Mouse (Mus musculus) intestine, embryonic 14.5 days (tissue): ENCODE measurements around the gene Grik3. TPM values are rescaled to one million over a fixed set of nuclear protein-coding genes. Genes with fewer than 3 reads are reported as not detected.

Source experiments
- ATAC-seq: fragments of 200-750 bp; cut with Nextera tagmentation; replicated peaks from 2 replicates; pipeline ENCODE4 v1.8.0; 2017; ENCODE audit warnings: low read depth, moderate number of reproducible peaks, moderate TSS enrichment, moderate library complexity; ENCODE audit not compliant: low FRiP score, low TSS enrichment
- DNase-seq: peaks from one replicate; pipeline ENCODE4 v3.0.0-alpha.2; 2018; ENCODE audit warnings: low spot score
- H3K27ac ChIP-seq: fragments of 300-500 bp; sonication (generic); 2 replicates; pipeline ENCODE4 v1.5.1; 2014; ENCODE audit warnings: low read depth, mild to moderate bottlenecking, control low read depth
- H3K27me3 ChIP-seq: fragments of 300-500 bp; sonication (generic); replicated peaks from 2 replicates; pipeline ENCODE4 v1.6.1; 2014; ENCODE audit warnings: low read length, control low read depth; ENCODE audit not compliant: control insufficient read depth, insufficient read depth
- H3K36me3 ChIP-seq: fragments of 300-500 bp; sonication (generic); 2 replicates; pipeline ENCODE4 v1.6.1; 2014; ENCODE audit warnings: low read length, control low read depth; ENCODE audit not compliant: control insufficient read depth, insufficient read depth
- H3K4me1 ChIP-seq: fragments of 300-500 bp; sonication (generic); replicated peaks from 2 replicates; pipeline ENCODE4 v1.6.1; 2014; ENCODE audit warnings: low read length, control low read depth, mixed read lengths; ENCODE audit not compliant: control insufficient read depth, insufficient read depth
- H3K4me2 ChIP-seq: fragments of 300-500 bp; sonication (generic); 2 replicates; pipeline ENCODE4 v1.6.1; 2014; ENCODE audit warnings: low read length
- H3K4me3 ChIP-seq: fragments of 300-500 bp; sonication (generic); 2 replicates; pipeline ENCODE4 v1.5.1; 2014; ENCODE audit warnings: low read depth, low read length, control low read depth, mixed read lengths
- H3K9ac ChIP-seq: fragments of 300-500 bp; sonication (generic); 2 replicates; pipeline ENCODE4 v1.6.1; 2014; ENCODE audit warnings: mild to moderate bottlenecking, low read length
- H3K9me3 ChIP-seq: fragments of 300-500 bp; sonication (generic); 2 replicates; pipeline ENCODE4 v1.6.1; 2016; ENCODE audit warnings: low read length, control low read depth; ENCODE audit not compliant: control insufficient read depth
- WGBS: fragments of 180-500 bp; shearing (Covaris S2); extraction: QIAGEN DNeasy Blood & Tissue Kit; methylation state at CpG from one replicate; pipeline ENCODE4 v1.1.7; 2014; 5-methylcytosine and 5-hydroxymethylcytosine counted together
- polyA plus RNA-seq: library from polyadenylated mRNA; unstranded; fragments of >200 nt; fragmentation: Nextera tagmentation; extraction: Ambion mirVana; gene quantifications from 2 replicates; pipeline ENCODE4 v1.2.1, GENCODE M21; 2014

Gene Grik3
- polyA plus RNA-seq, 1 experiment from 2014 or later = 0.78 TPM

DNA sequence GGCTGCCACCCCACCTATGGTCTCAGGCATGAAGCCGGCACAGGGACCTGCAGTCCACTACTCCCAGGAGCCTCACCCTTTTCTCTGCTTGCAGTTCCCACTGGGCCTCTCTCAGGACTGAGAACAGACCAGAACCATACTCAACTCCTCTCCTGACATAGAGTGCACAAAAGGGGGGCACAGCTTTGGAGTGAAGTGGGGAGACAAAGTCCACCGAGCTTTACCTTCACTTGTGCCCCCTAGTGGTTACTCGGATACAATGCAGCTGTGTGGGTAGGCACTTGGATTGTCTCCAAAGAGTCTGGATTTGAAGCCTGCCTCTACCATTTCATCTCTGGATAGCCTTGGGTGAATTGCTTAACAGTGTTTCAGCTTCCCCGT, 212.8 kb downstream of the Grik3 start:
- Histone ChIP-seq H3K27me3 (0 out of 2 replicates have a peak, but pooled peaks cover 3% of the 10 kb centered on the region), H3K9me3 (no peaks in the 10 kb centered on the region), H3K36me3 (no peaks in the 10 kb centered on the region), H3K27ac (no peak overlapping the region), H3K4me2 (no peak overlapping the region), H3K4me3 (no peak overlapping the region), H3K4me1 (no peaks in the 10 kb centered on the region), H3K9ac (no peak overlapping the region)
- DNase-seq = no peak
- ATAC-seq = no peak
- 37% methylated on average over 4 of the region's 4 CpGs for WGBS

DNA sequence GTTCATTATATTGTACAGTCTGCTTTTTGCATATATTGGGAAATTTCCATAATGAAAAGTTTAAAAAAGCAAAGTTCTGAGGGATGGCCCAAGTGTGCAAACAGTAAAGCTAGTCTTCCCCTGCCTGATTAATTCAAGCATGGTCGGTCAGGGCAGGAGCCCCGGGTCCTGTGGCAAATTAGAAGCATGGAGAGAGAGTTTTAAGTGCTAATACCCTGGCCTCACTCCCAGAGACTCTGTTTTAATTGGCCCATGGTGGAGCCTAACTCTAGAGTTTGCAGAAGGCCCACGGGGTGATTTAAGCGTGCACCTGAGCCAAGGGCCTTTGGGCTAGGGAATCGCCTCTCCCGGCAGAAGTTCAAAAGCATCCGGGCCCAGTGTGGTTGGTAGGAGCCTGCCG, 215.2 kb downstream of the Grik3 start:
- Histone ChIP-seq H3K4me2 (no peak overlapping the region), H3K9me3 (no peaks in the 10 kb centered on the region), H3K27ac (no peak overlapping the region), H3K36me3 (no peaks in the 10 kb centered on the region), H3K27me3 (0 out of 2 replicates have a peak, but pooled peaks cover 3% of the 10 kb centered on the region), H3K4me1 (no peaks in the 10 kb centered on the region), H3K9ac (no peak overlapping the region), H3K4me3 (no peak overlapping the region)
- DNase-seq = no peak
- no peak for ATAC-seq
- WGBS = 86% methylated on average over 8 of the region's 8 CpGs

DNA sequence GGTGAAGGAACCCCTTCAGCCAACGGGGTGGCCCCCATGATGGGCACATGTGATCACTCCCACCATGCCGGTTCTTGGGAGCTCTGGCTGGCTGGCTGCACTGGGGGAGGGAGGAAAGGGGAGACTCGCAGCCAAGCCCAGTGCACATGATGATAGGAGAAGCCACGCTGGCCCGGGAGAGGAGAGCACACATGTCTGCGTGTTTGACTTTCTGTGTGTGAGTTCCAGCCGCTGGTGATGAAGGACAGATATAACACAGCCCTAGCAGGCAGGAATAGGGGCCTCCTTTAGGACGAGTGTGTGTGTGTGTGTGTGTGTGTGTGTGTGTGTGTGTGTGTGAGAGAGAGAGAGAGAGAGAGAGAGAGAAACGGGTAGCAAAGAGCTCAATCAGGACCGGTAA, 219.2 kb downstream of the Grik3 start:
- no peak overlapping the region for H3K4me3 ChIP-seq
- no peak overlapping the region for H3K4me2 ChIP-seq
- no peak overlapping the region for H3K27ac ChIP-seq
- 64% methylated on average over 10 of the region's 10 CpGs for WGBS
- ATAC-seq (no peak), DNase-seq (no peak)
- H3K36me3 ChIP-seq = no peaks in the 10 kb centered on the region
- no peaks in the 10 kb centered on the region for H3K4me1 ChIP-seq
- H3K27me3 ChIP-seq = no peaks in the 10 kb centered on the region
- H3K9ac ChIP-seq = no peak overlapping the region
- no peaks in the 10 kb centered on the region for H3K9me3 ChIP-seq

DNA sequence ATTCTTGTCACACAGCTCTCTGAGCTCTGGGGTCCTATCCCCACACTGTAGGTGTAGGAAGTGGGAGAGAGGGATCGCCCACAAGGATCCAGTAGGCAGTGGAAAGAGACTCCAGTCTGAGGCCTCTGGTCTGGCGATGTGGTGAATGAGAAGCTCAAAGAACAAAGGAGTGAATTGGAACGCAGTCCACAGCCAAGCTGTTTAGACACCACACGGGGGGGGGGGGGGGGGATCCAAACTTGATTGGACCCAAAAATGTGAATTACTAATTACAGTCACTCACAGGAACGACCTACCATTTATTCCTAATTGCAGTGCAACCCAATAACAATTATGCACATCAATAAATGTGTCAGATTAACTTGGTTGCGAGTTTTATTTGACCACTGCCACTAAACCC, 227.4 kb downstream of the Grik3 start:
- H3K27me3 ChIP-seq = no peaks in the 10 kb centered on the region; the same call in 1 of the 2 replicates
- WGBS = 46% methylated on average over 6 of the region's 6 CpGs
- no peak for ATAC-seq

DNA sequence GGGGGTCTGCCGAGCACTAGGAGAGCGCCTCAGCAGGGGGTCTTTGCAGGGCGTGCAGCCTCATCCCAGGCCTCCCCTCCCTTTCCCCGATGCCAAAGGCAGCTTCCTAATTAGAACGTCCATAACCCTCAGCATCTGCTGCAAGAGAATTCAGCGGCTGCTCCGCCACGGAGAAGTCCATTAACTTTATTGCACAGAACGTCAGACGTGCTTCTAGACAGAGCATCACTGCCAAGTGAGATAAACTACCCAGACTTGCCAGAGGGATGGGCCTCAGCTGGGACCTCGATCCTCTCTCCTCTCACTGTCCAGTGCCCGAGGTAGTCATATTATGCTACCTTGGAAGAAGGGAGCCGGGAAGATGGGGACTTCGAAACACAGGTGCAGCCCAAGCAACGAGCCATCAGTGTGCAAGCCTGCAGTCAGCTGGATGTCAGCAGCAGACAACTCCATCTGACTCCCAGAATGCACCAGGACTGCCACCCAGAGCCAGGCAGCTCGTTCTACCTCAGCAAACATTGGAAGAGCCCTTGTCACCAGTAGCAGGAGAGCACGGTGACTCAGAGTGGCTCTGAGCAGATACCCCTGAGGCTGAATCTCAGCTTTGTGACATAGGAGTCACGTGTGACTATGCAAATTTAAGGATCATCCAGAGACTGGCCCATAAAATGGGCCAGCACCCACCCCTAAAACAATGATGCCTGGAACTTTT, 228.1 kb downstream of the Grik3 start:
- Histone ChIP-seq H3K36me3 (no peaks in the 10 kb centered on the region), H3K9me3 (no peaks in the 10 kb centered on the region), H3K4me1 (no peaks in the 10 kb centered on the region), H3K4me2 (no peak overlapping the region), H3K27ac (no peak overlapping the region), H3K27me3 (no peaks in the 10 kb centered on the region; the same call in 1 of the 2 replicates), H3K4me3 (no peak overlapping the region), H3K9ac (no peak overlapping the region)
- 25% methylated on average over 18 of the region's 18 CpGs for WGBS
- no peak for ATAC-seq
- DNase-seq = no peak

More for the DNA sequence above, 227.4 kb downstream of the Grik3 start:
- Histone ChIP-seq H3K4me3 (no peak overlapping the region), H3K9ac (no peak overlapping the region), H3K4me1 (no peaks in the 10 kb centered on the region), H3K36me3 (no peaks in the 10 kb centered on the region), H3K4me2 (no peak overlapping the region), H3K9me3 (no peaks in the 10 kb centered on the region), H3K27ac (no peak overlapping the region)
- no peak for DNase-seq

DNA sequence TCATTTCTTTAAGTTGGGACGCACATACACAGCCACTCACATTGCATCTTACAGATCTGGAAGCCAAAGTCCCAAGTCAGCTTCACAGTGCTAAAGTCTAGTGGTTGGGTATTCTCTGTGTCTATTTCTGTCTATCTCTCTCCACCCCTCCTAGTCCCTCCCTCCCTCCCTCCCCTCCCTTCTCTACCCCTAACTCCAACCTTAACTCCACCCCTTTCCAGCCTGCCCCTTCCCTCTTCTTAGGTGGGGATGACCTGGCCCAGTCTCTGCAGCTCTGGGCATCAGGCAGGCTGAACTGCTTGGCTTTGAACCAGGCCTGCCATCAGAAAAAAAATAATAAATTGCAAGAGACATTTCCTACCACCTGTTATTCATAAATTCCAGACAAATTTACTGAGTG, 235.7 kb downstream of the Grik3 start:
- Histone ChIP-seq H3K9me3 (no peaks in the 10 kb centered on the region), H3K4me3 (no peak overlapping the region), H3K36me3 (no peaks in the 10 kb centered on the region), H3K9ac (no peak overlapping the region), H3K4me1 (peaks cover 3% of the 10 kb centered on the region; the same call in 1 of the 2 replicates), H3K27ac (no peak overlapping the region), H3K4me2 (no peak overlapping the region), H3K27me3 (peaks cover 40% of the 10 kb centered on the region)
- DNase-seq (no peak), ATAC-seq (no peak)
- 93% methylated on average over 1 of the region's 1 CpGs for WGBS

DNA sequence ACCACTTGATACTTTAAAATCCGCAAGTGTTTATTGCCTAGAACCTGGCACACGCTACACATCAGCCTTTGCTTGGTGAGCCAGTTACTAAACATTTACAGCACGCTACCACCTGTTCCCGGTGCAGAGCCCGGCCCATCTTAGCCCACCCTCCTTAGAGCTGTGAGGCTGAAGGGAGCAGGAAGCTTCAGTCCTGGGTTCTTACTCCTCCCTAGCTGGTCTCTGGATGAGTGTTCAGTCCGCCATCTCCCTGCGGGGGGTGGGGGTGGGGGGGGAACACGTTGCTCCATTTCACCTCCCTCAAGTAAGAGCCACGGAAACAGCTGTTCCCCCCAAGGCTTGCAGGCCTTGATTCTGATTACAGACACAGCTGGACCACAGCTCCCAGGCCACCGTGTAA, 236.5 kb downstream of the Grik3 start:
- Histone ChIP-seq H3K4me2 (no peak overlapping the region), H3K27me3 (peaks cover 41% of the 10 kb centered on the region), H3K9ac (no peak overlapping the region), H3K36me3 (no peaks in the 10 kb centered on the region), H3K27ac (no peak overlapping the region), H3K4me3 (no peak overlapping the region), H3K9me3 (no peaks in the 10 kb centered on the region), H3K4me1 (peaks cover 3% of the 10 kb centered on the region; the same call in 1 of the 2 replicates)
- no peak for DNase-seq
- ATAC-seq = no peak
- 24% methylated on average over 10 of the region's 10 CpGs for WGBS

DNA sequence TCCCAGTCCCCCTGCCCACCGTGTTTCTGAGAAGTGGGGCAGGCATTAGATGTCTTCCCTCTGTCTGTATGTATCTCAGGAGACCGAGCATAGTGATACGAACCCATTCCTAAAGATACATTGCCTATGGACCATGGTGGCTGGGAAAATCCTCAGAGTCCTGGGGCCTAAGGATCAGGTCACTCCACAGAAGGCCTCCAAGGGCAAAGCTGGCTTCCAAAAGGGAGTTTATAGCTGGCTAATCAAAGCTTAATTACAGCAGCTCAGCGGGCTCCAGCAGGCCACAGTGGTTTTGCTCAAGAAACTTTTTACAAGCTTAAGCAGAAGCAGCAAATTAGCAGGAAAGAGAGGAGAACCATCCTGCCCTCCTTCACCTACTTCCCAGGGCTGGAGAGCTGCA, 237.1 kb downstream of the Grik3 start:
- no peaks in the 10 kb centered on the region for H3K36me3 ChIP-seq
- H3K27me3 ChIP-seq = peaks cover 41% of the 10 kb centered on the region
- WGBS = 22% methylated on average over 4 of the region's 4 CpGs
- no peak for ATAC-seq
- no peak overlapping the region for H3K9ac ChIP-seq
- H3K4me3 ChIP-seq = no peak overlapping the region
- no peaks in the 10 kb centered on the region for H3K9me3 ChIP-seq
- H3K4me1 ChIP-seq = peaks cover 3% of the 10 kb centered on the region; the same call in 1 of the 2 replicates
- no peak for DNase-seq
- H3K4me2 ChIP-seq = no peak overlapping the region
- no peak overlapping the region for H3K27ac ChIP-seq
